Mouse (Mus musculus): ENCODE results near the gene Cpe. TPM values are rescaled to one million over a fixed set of nuclear protein-coding genes. Genes with fewer than 3 reads are reported as not detected.

Gene Cpe
- polyA plus RNA-seq, 1 experiment = 79.2 TPM

DNA sequence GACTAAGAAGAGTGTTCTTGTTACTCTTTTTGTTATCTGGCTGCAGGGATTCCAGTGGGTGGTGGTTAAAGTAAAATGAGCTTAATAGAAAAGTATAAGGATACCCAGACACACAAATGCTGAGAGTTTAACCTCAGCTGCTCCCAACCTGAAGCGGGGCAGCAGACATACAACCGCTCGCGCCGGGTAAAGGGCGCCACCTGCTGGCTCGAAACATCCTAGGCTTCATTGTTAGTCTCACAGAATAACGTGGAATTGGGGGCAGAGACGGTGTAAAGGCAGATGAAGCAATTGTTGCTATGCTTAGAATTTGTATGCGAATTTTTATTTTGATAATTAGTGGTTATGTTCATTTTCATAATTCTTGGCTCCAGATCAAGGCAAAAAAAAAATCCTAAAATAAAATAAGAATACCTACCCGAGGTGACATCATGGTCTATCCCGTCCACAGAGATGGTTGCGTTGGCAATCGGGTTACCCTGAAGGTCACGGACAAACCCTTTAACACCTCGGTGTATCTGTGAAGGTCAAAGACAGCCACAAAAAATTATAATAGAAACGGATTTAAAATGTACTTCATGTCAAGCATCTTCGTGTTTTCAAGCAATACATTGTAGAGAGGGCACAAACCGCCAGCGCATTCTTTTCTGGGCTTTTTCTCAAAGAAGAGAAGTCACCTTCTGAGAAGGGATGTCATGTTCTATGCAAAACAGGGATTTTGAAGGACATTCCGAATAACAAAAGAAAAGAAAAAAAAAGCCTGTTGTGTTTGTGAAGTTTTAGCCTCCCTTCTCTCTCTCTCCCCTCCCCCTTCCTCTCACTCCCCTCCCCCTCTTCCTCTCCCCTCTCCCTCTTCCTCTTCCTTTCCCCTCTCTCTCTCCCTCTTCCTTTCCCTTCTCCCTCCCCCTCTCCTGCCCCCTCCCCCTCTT, 95.5 kb downstream of the Cpe start:
- Histone ChIP-seq H3K79me2 (ENCODE audit: control insufficient read depth, insufficient read depth) (no peaks in the 10 kb centered on the region), H3K4me3 (ENCODE audit: insufficient read depth, poor library complexity, severe bottlenecking) (no peak overlapping the region), H3K36me3 (ENCODE audit: control insufficient read depth, insufficient read depth) (peaks cover 8% of the 10 kb centered on the region), H3K79me3 (ENCODE audit: low read depth) (no peaks in the 10 kb centered on the region), H3K27me3 (ENCODE audit: control insufficient read depth, insufficient read depth, insufficient read length) (no peaks in the 10 kb centered on the region), H3ac (ENCODE audit: control insufficient read depth, insufficient read length, low read depth) (no peak overlapping the region)
- TF ChIP-seq CTCF (IDR thresholded peaks at IDR 0.05; ENCODE audit: control insufficient read depth, insufficient read depth, insufficient read length) = peak; percentile 39
- TF ChIP-seq MYOG (IDR thresholded peaks at IDR 0.05; ENCODE audit: control insufficient read depth, extremely low read depth, insufficient read length) = no peak
- no peak for TF ChIP-seq MAX (IDR thresholded peaks at IDR 0.05)
- no peak for TF ChIP-seq FOSL1 (IDR thresholded peaks at IDR 0.05; ENCODE audit: insufficient read depth, low read length, poor library complexity, severe bottlenecking)
- TF ChIP-seq USF1 (IDR thresholded peaks at IDR 0.05; ENCODE audit: low read depth) = no peak

DNA sequence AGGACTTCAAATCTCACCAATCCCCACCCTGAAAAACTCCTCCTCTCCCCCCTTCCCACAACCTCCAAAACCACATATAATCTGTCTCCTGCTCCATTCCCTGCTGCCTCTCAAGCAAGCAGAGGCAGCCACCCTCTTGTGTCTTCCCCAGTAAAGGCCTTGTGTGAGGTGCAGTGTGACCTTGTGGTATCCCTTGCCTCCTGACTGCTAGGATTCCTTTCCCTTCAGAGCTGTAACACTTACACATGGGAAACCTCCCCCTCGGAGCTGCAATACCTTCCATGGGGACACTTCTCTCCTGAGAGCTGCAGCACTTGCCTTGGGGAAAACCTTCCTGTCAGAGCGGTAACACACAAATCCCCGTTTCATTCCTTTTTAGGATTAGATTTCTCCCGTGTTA, 96.5 kb downstream of the Cpe start:
- no peaks in the 10 kb centered on the region for H3K79me2 ChIP-seq (ENCODE audit: control insufficient read depth, insufficient read depth)
- no peak overlapping the region for H3K4me3 ChIP-seq (ENCODE audit: insufficient read depth, poor library complexity, severe bottlenecking)
- peaks cover 5% of the 10 kb centered on the region for H3K36me3 ChIP-seq (ENCODE audit: control insufficient read depth, insufficient read depth)
- no peaks in the 10 kb centered on the region for H3K27me3 ChIP-seq (ENCODE audit: control insufficient read depth, insufficient read depth, insufficient read length)
- no peaks in the 10 kb centered on the region for H3K79me3 ChIP-seq (ENCODE audit: low read depth)
- H3ac ChIP-seq (ENCODE audit: control insufficient read depth, insufficient read length, low read depth) = no peak overlapping the region
- no peak for TF ChIP-seq USF1 (IDR thresholded peaks at IDR 0.05; ENCODE audit: low read depth)
- TF ChIP-seq MAX (IDR thresholded peaks at IDR 0.05) = no peak
- TF ChIP-seq MYOD1 (IDR thresholded peaks at IDR 0.05; ENCODE audit: control insufficient read depth, insufficient read length, low read depth) = no peak
- TF ChIP-seq CEBPB (IDR thresholded peaks at IDR 0.05; ENCODE audit: low read depth) = no peak
- no peak for TF ChIP-seq MYOG (IDR thresholded peaks at IDR 0.05; ENCODE audit: control insufficient read depth, extremely low read depth, insufficient read length)
- no peak for TF ChIP-seq CTCF (IDR thresholded peaks at IDR 0.05; ENCODE audit: control insufficient read depth, insufficient read depth, insufficient read length)
- no peak for TF ChIP-seq FOSL1 (IDR thresholded peaks at IDR 0.05; ENCODE audit: insufficient read depth, low read length, poor library complexity, severe bottlenecking)

- Histone ChIP-seq H3K79me2 (ENCODE audit: control insufficient read depth, insufficient read depth) (no peaks in the 10 kb centered on the region), H3K27me3 (ENCODE audit: control insufficient read depth, insufficient read depth, insufficient read length) (no peaks in the 10 kb centered on the region), H3ac (ENCODE audit: control insufficient read depth, insufficient read length, low read depth) (no peak overlapping the region), H3K4me3 (ENCODE audit: insufficient read depth, poor library complexity, severe bottlenecking) (no peak overlapping the region), H3K79me3 (ENCODE audit: low read depth) (no peaks in the 10 kb centered on the region), H3K36me3 (ENCODE audit: control insufficient read depth, insufficient read depth) (peaks cover 5% of the 10 kb centered on the region)
- no peak for TF ChIP-seq USF1 (IDR thresholded peaks at IDR 0.05; ENCODE audit: low read depth)
- TF ChIP-seq MYOG (IDR thresholded peaks at IDR 0.05; ENCODE audit: control insufficient read depth, extremely low read depth, insufficient read length) = no peak
- TF ChIP-seq MAX (IDR thresholded peaks at IDR 0.05) = no peak
- no peak for TF ChIP-seq FOSL1 (IDR thresholded peaks at IDR 0.05; ENCODE audit: insufficient read depth, low read length, poor library complexity, severe bottlenecking)
- TF ChIP-seq CTCF (IDR thresholded peaks at IDR 0.05; ENCODE audit: control insufficient read depth, insufficient read depth, insufficient read length) = no peak
- TF ChIP-seq MYOD1 (IDR thresholded peaks at IDR 0.05; ENCODE audit: control insufficient read depth, insufficient read length, low read depth) = no peak
- no peak for TF ChIP-seq CEBPB (IDR thresholded peaks at IDR 0.05; ENCODE audit: low read depth)
These were observed 102.4 kb downstream of the Cpe start for GRCm38 (mm10) chr8:64590456-64590855.

DNA sequence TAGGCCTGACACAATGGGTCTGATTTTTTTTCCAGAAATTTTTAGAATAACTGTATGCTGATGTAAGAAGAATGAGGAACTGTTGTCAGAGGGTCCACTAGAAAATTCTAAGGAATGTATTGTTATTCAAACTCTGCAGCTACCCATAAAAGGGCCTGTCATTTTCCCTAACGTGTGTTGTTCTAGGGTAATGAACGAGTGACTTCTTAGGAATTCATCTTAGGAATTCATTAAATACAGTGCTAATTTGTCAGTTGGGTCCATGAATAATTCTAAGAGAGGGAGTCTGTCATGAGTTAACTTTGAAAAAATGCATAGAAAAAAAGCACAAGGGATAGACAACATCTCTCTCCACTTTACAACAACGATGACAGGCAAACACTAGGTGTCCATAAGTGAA, 110.0 kb downstream of the Cpe start:
- Histone ChIP-seq H3K79me2 (ENCODE audit: control insufficient read depth, insufficient read depth) (no peaks in the 10 kb centered on the region), H3K4me3 (ENCODE audit: insufficient read depth, poor library complexity, severe bottlenecking) (no peak overlapping the region), H3K79me3 (ENCODE audit: low read depth) (no peaks in the 10 kb centered on the region), H3K36me3 (ENCODE audit: control insufficient read depth, insufficient read depth) (no peaks in the 10 kb centered on the region), H3K27me3 (ENCODE audit: control insufficient read depth, insufficient read depth, insufficient read length) (no peaks in the 10 kb centered on the region), H3ac (ENCODE audit: control insufficient read depth, insufficient read length, low read depth) (no peak overlapping the region)
- TF ChIP-seq MYOD1 (IDR thresholded peaks at IDR 0.05; ENCODE audit: control insufficient read depth, insufficient read length, low read depth) (no peak), USF1 (IDR thresholded peaks at IDR 0.05; ENCODE audit: low read depth) (no peak), MYOG (IDR thresholded peaks at IDR 0.05; ENCODE audit: control insufficient read depth, extremely low read depth, insufficient read length) (no peak), FOSL1 (IDR thresholded peaks at IDR 0.05; ENCODE audit: insufficient read depth, low read length, poor library complexity, severe bottlenecking) (no peak), CTCF (IDR thresholded peaks at IDR 0.05; ENCODE audit: control insufficient read depth, insufficient read depth, insufficient read length) (no peak), CEBPB (IDR thresholded peaks at IDR 0.05; ENCODE audit: low read depth) (no peak), MAX (IDR thresholded peaks at IDR 0.05) (no peak)

GRCm38 (mm10) chr8:64578221-64578620, 114.6 kb downstream of the Cpe start:
- Histone ChIP-seq H3K79me3 (ENCODE audit: low read depth) (no peaks in the 10 kb centered on the region), H3K4me3 (ENCODE audit: insufficient read depth, poor library complexity, severe bottlenecking) (no peak overlapping the region), H3K79me2 (ENCODE audit: control insufficient read depth, insufficient read depth) (no peaks in the 10 kb centered on the region), H3K36me3 (ENCODE audit: control insufficient read depth, insufficient read depth) (no peaks in the 10 kb centered on the region), H3ac (ENCODE audit: control insufficient read depth, insufficient read length, low read depth) (no peak overlapping the region), H3K27me3 (ENCODE audit: control insufficient read depth, insufficient read depth, insufficient read length) (no peaks in the 10 kb centered on the region)
- TF ChIP-seq MAX (IDR thresholded peaks at IDR 0.05) = no peak
- TF ChIP-seq CEBPB (IDR thresholded peaks at IDR 0.05; ENCODE audit: low read depth) = no peak
- TF ChIP-seq MYOD1 (IDR thresholded peaks at IDR 0.05; ENCODE audit: control insufficient read depth, insufficient read length, low read depth) = no peak
- no peak for TF ChIP-seq CTCF (IDR thresholded peaks at IDR 0.05; ENCODE audit: control insufficient read depth, insufficient read depth, insufficient read length)
- TF ChIP-seq MYOG (IDR thresholded peaks at IDR 0.05; ENCODE audit: control insufficient read depth, extremely low read depth, insufficient read length) = no peak
- TF ChIP-seq USF1 (IDR thresholded peaks at IDR 0.05; ENCODE audit: low read depth) = no peak
- TF ChIP-seq FOSL1 (IDR thresholded peaks at IDR 0.05; ENCODE audit: insufficient read depth, low read length, poor library complexity, severe bottlenecking) = no peak

Data from C2C12 (cell line).